Mouse (Mus musculus) neural tube, embryonic 15.5 days (tissue): ENCODE results near the gene Acsl3. TPM values are rescaled to one million over a fixed set of nuclear protein-coding genes. Genes with fewer than 3 reads are reported as not detected.

ENCODE experiments used
- ATAC-seq: fragments of 200-750 bp; cut with Nextera tagmentation; 2 replicates; pipeline ENCODE4 v1.8.0; 2017; ENCODE audit warnings: mild to moderate bottlenecking, moderate TSS enrichment, moderate library complexity; ENCODE audit not compliant: low FRiP score
- H3K27ac ChIP-seq: fragments of 300-500 bp; sonication (generic); replicated peaks from 2 replicates; pipeline ENCODE4 v1.5.1; 2015; ENCODE audit warnings: mild to moderate bottlenecking, inconsistent platforms
- H3K27me3 ChIP-seq: fragments of 300-500 bp; sonication (generic); replicated peaks from 2 replicates; pipeline ENCODE4 v1.6.1; 2015; ENCODE audit warnings: inconsistent platforms
- H3K36me3 ChIP-seq: fragments of 300-500 bp; sonication (generic); 2 replicates; pipeline ENCODE4 v1.6.1; 2015; ENCODE audit warnings: inconsistent platforms
- H3K4me1 ChIP-seq: fragments of 300-500 bp; sonication (generic); 2 replicates; pipeline ENCODE4 v1.6.1; 2015; ENCODE audit warnings: inconsistent platforms
- H3K4me2 ChIP-seq: fragments of 300-500 bp; sonication (generic); 2 replicates; pipeline ENCODE4 v1.6.1; 2015; ENCODE audit warnings: inconsistent platforms, mild to moderate bottlenecking, moderate library complexity
- H3K4me3 ChIP-seq: fragments of 300-500 bp; sonication (generic); replicated peaks from 2 replicates; pipeline ENCODE4 v1.5.1; 2015; ENCODE audit warnings: mild to moderate bottlenecking, inconsistent platforms
- H3K9ac ChIP-seq: fragments of 300-500 bp; sonication (generic); replicated peaks from 2 replicates; pipeline ENCODE4 v1.6.1; 2015; ENCODE audit warnings: mild to moderate bottlenecking, inconsistent platforms
- H3K9me3 ChIP-seq: fragments of 300-500 bp; sonication (generic); replicated peaks from 2 replicates; pipeline ENCODE4 v1.6.1; 2016; ENCODE audit warnings: inconsistent platforms
- WGBS: fragments of 180-500 bp; shearing (Covaris S2); methylation state at CpG from one replicate; pipeline ENCODE4 v1.1.7; 2015; ENCODE audit warnings: mixed read lengths; 5-methylcytosine and 5-hydroxymethylcytosine counted together
- polyA plus RNA-seq: library from polyadenylated mRNA; unstranded; fragments of >200 nt; fragmentation: Nextera tagmentation; extraction: Ambion mirVana; gene quantifications from 2 replicates; pipeline ENCODE4 v1.2.1, GENCODE M21; 2015

Acsl3 gene
- 93.2 and 104 TPM in 2 replicates for polyA plus RNA-seq

GRCm38 (mm10) chr1:78657671-78658440 lies at the start of gene Acsl3, which contains the start of gene Utp14b:
Gene Acsl3 (plus strand): TSS chr1:78657825.
Gene Utp14b (plus strand): TSS chr1:78658038.
- H3K9me3 ChIP-seq: no peaks in the 10 kb centered on the region
- peak within 1 kb of the TSS; percentile 94 for H3K9ac ChIP-seq
- H3K27me3 ChIP-seq: no peaks in the 10 kb centered on the region
- H3K27ac ChIP-seq: peak within 1 kb of the TSS; percentile 96
- H3K4me1 ChIP-seq: peaks cover 35% of the 10 kb centered on the region
- peak within 1 kb of the TSS; percentile 97 for H3K4me3 ChIP-seq
- peak within 1 kb of the TSS; percentile 72 for H3K4me2 ChIP-seq
- H3K36me3 ChIP-seq: no peaks in the 10 kb centered on the region
- peak; percentile 99 for ATAC-seq
- WGBS: under 1% methylated on average over 93 of the region's 104 CpGs

GRCm38 (mm10) chr1:78609134-78609907 lies 48.3 kb upstream of the Acsl3 start:
- Histone ChIP-seq H3K9ac (no peak overlapping the region), H3K27me3 (no peaks in the 10 kb centered on the region), H3K4me2 (no peak overlapping the region), H3K9me3 (no peaks in the 10 kb centered on the region), H3K4me3 (no peak overlapping the region), H3K36me3 (no peaks in the 10 kb centered on the region), H3K27ac (no peak overlapping the region), H3K4me1 (no peaks in the 10 kb centered on the region)
- 32% methylated on average over 12 of the region's 12 CpGs for WGBS
- no peak for ATAC-seq

- no peak overlapping the region for H3K9ac ChIP-seq
- no peak overlapping the region for H3K4me3 ChIP-seq
- WGBS: 72% methylated on average over 4 of the region's 4 CpGs
- no peaks in the 10 kb centered on the region for H3K9me3 ChIP-seq
- no peak overlapping the region for H3K4me2 ChIP-seq
- ATAC-seq: no peak
- H3K27ac ChIP-seq: no peak overlapping the region
- H3K4me1 ChIP-seq: no peaks in the 10 kb centered on the region
- H3K36me3 ChIP-seq: no peaks in the 10 kb centered on the region
- H3K27me3 ChIP-seq: no peaks in the 10 kb centered on the region
These were observed 46.6 kb upstream of the Acsl3 start for GRCm38 (mm10) chr1:78611039-78611438.

- Histone ChIP-seq H3K27ac (no peak overlapping the region), H3K9me3 (no peaks in the 10 kb centered on the region), H3K4me2 (no peak overlapping the region), H3K4me1 (no peaks in the 10 kb centered on the region), H3K9ac (no peak overlapping the region), H3K4me3 (no peak overlapping the region), H3K27me3 (no peaks in the 10 kb centered on the region), H3K36me3 (no peaks in the 10 kb centered on the region)
- WGBS: 93% methylated on average over 1 of the region's 1 CpGs
- ATAC-seq: no peak
These were observed 44.7 kb upstream of the Acsl3 start for GRCm38 (mm10) chr1:78612959-78613358.

- Histone ChIP-seq H3K36me3 (no peaks in the 10 kb centered on the region), H3K4me2 (no peak overlapping the region), H3K27me3 (no peaks in the 10 kb centered on the region), H3K4me3 (no peak overlapping the region), H3K4me1 (no peaks in the 10 kb centered on the region), H3K9me3 (no peaks in the 10 kb centered on the region), H3K27ac (no peak overlapping the region), H3K9ac (no peak overlapping the region)
- 93% methylated on average over 2 of the region's 2 CpGs for WGBS
- ATAC-seq: no peak
These were observed 33.3 kb upstream of the Acsl3 start for GRCm38 (mm10) chr1:78624352-78624751.

GRCm38 (mm10) chr1:78634486-78634885 lies 23.1 kb upstream of the Acsl3 start:
- Histone ChIP-seq H3K4me1 (no peaks in the 10 kb centered on the region), H3K36me3 (no peaks in the 10 kb centered on the region)
- 75% methylated on average over 3 of the region's 3 CpGs for WGBS

GRCm38 (mm10) chr1:78640871-78641270 lies 16.8 kb upstream of the Acsl3 start:
- no peak overlapping the region for H3K27ac ChIP-seq
- H3K4me1 ChIP-seq: no peaks in the 10 kb centered on the region
- no peaks in the 10 kb centered on the region for H3K27me3 ChIP-seq
- H3K4me3 ChIP-seq: no peak overlapping the region
- H3K9ac ChIP-seq: no peak overlapping the region
- H3K9me3 ChIP-seq: no peaks in the 10 kb centered on the region
- no peak for ATAC-seq
- H3K36me3 ChIP-seq: no peaks in the 10 kb centered on the region
- no peak overlapping the region for H3K4me2 ChIP-seq

More at GRCm38 (mm10) chr1:78634486-78634885, 23.1 kb upstream of the Acsl3 start:
- no peak overlapping the region for H3K4me2 ChIP-seq
- H3K9me3 ChIP-seq: no peaks in the 10 kb centered on the region
- no peaks in the 10 kb centered on the region for H3K27me3 ChIP-seq
- H3K27ac ChIP-seq: no peak overlapping the region
- no peak overlapping the region for H3K9ac ChIP-seq
- no peak overlapping the region for H3K4me3 ChIP-seq
- no peak for ATAC-seq

- ATAC-seq: no peak
- Histone ChIP-seq H3K4me3 (no peak overlapping the region), H3K4me2 (no peak overlapping the region), H3K9ac (no peak overlapping the region), H3K36me3 (no peaks in the 10 kb centered on the region), H3K27me3 (no peaks in the 10 kb centered on the region), H3K4me1 (no peaks in the 10 kb centered on the region), H3K9me3 (no peaks in the 10 kb centered on the region), H3K27ac (no peak overlapping the region)
- 96% methylated on average over 3 of the region's 3 CpGs for WGBS
These were observed 15.8 kb upstream of the Acsl3 start for GRCm38 (mm10) chr1:78641791-78642190.

GRCm38 (mm10) chr1:78642197-78642596 lies 15.4 kb upstream of the Acsl3 start:
- no peak overlapping the region for H3K9ac ChIP-seq

GRCm38 (mm10) chr1:78647317-78647885 lies 10.2 kb upstream of the Acsl3 start:
- 53% methylated on average over 8 of the region's 8 CpGs for WGBS
- Histone ChIP-seq H3K4me1 (0 out of 2 replicates have a peak, but pooled peaks cover 4% of the 10 kb centered on the region), H3K9ac (no peak overlapping the region), H3K27me3 (no peaks in the 10 kb centered on the region), H3K36me3 (no peaks in the 10 kb centered on the region), H3K27ac (no peak overlapping the region), H3K4me2 (no peak overlapping the region), H3K4me3 (no peak overlapping the region), H3K9me3 (no peaks in the 10 kb centered on the region)
- ATAC-seq: no peak

More at GRCm38 (mm10) chr1:78642197-78642596, 15.4 kb upstream of the Acsl3 start:
- H3K4me2 ChIP-seq: no peak overlapping the region
- no peaks in the 10 kb centered on the region for H3K27me3 ChIP-seq
- no peaks in the 10 kb centered on the region for H3K36me3 ChIP-seq
- no peaks in the 10 kb centered on the region for H3K9me3 ChIP-seq
- H3K4me1 ChIP-seq: 0 out of 2 replicates have a peak, but pooled peaks cover under 1% of the 10 kb centered on the region
- no peak overlapping the region for H3K27ac ChIP-seq
- 81% methylated on average over 2 of the region's 2 CpGs for WGBS
- H3K4me3 ChIP-seq: no peak overlapping the region
- no peak for ATAC-seq

GRCm38 (mm10) chr1:78649269-78650061 lies 8.2 kb upstream of the Acsl3 start:
- Histone ChIP-seq H3K4me1 (0 out of 2 replicates have a peak, but pooled peaks cover 4% of the 10 kb centered on the region), H3K27me3 (no peaks in the 10 kb centered on the region), H3K36me3 (no peaks in the 10 kb centered on the region), H3K4me3 (no peak overlapping the region), H3K9me3 (no peaks in the 10 kb centered on the region), H3K9ac (no peak overlapping the region), H3K27ac (no peak overlapping the region), H3K4me2 (no peak overlapping the region)
- no peak for ATAC-seq
- 53% methylated on average over 6 of the region's 6 CpGs for WGBS
